Mouse (Mus musculus) C2C12 (cell line): ENCODE results near the gene Rybp.

Experiments used
- CEBPB ChIP-seq: IDR thresholded peaks from one replicate; pipeline ENCODE4 v1.6.1; 2011; ENCODE audit warnings: low read depth, mild to moderate bottlenecking, control low read depth, moderate library complexity
- CTCF ChIP-seq: IDR thresholded peaks from one replicate; pipeline ENCODE4 v1.5.1; 2011; ENCODE audit not compliant: control insufficient read depth, insufficient read depth, insufficient read length
- FOSL1 ChIP-seq: IDR thresholded peaks from one replicate; pipeline ENCODE4 v1.8.0; 2011; ENCODE audit warnings: mild to moderate bottlenecking, low read length; ENCODE audit not compliant: poor library complexity, insufficient read depth, severe bottlenecking
- MAX ChIP-seq: IDR thresholded peaks from one replicate; pipeline ENCODE4 v1.6.1; 2011; ENCODE audit warnings: mild to moderate bottlenecking, control low read depth
- MYOD1 ChIP-seq: IDR thresholded peaks from one replicate; pipeline ENCODE4 v1.6.1; 2011; ENCODE audit warnings: low read depth; ENCODE audit not compliant: control insufficient read depth, insufficient read length
- MYOG ChIP-seq: IDR thresholded peaks from one replicate; pipeline ENCODE4 v1.6.1; 2011; ENCODE audit not compliant: control insufficient read depth, insufficient read length; ENCODE audit errors: extremely low read depth
- USF1 ChIP-seq: IDR thresholded peaks from one replicate; pipeline ENCODE4 v1.6.1; 2011; ENCODE audit warnings: low read depth, mild to moderate bottlenecking, control low read depth, moderate library complexity

DNA sequence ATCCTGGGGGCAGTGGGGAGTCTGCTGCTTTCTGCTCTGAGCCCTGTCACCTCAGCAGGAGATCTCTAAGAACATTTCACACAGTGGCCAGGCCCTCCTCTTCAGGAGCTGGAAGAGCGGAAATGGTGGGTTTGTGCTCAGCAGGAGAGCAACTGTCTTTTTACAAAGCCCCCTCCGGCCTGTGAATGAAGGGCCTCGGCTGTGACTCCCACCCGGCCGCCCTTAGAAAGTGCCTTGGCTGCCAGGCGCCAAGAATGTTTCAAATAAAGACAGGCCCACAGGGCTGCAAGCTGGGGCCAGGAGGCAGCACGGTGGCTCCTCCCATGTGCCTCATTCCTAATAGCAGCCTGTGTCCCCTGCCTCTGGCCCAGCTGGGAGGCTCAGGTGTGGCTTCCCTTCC lies 74.5 kb downstream of the Rybp start:
- no peak for TF ChIP-seq CTCF
- TF ChIP-seq USF1: no peak
- TF ChIP-seq FOSL1: no peak
- TF ChIP-seq CEBPB: no peak
- TF ChIP-seq MYOG: no peak
- no peak for TF ChIP-seq MYOD1
- no peak for TF ChIP-seq MAX
